34 mouse cellular contexts compared by ENCODE assay signal in genomic region chr9:87421175-87421574, GRCm38 (mm10).
"Had no signal": no experiment of that assay in that cellular context is flagged by ENCODE, and none has a peak within 500 bp of the region (broad histone marks: within the 10 kb centered on the region; RNA-seq: fewer than 3 reads in every experiment).

No protein-coding gene starts in this region.

- H3K4me3 ChIP-seq: heart, embryonic 10.5 days; heart, embryonic 13.5 days; heart, embryonic 15.5 days; hindbrain, embryonic 10.5 days; hindbrain, embryonic 12.5 days; hindbrain, embryonic 13.5 days; hindbrain, embryonic 15.5 days; intestine, embryonic 15.5 days; kidney, embryonic 15.5 days; layer of hippocampus, adult 2 months had no signal

- H3K27me3 ChIP-seq: hindbrain, embryonic 15.5 days had no signal

- H3K4me1 ChIP-seq: hindbrain, embryonic 12.5 days; hindbrain, embryonic 13.5 days; hindbrain, embryonic 15.5 days; intestine, embryonic 15.5 days; kidney, embryonic 15.5 days had no signal

- H3K9ac ChIP-seq: heart, embryonic 13.5 days; heart, embryonic 15.5 days; hindbrain, embryonic 12.5 days; hindbrain, embryonic 13.5 days; hindbrain, embryonic 14.5 days; hindbrain, embryonic 15.5 days; intestine, embryonic 15.5 days; kidney, embryonic 15.5 days had no signal

- ATAC-seq: hindbrain, embryonic 16.5 days; hindbrain, postnatal 0 days; inflammation-experienced regulatory T-cells, adult 6 months; intestine, embryonic 15.5 days; intestine, embryonic 16.5 days; intestine, postnatal 0 days had no signal

- H3K9me3 ChIP-seq: heart, embryonic 10.5 days; heart, embryonic 13.5 days; heart, embryonic 15.5 days; hindbrain, embryonic 10.5 days; hindbrain, embryonic 12.5 days; hindbrain, embryonic 13.5 days; hindbrain, embryonic 15.5 days; intestine, embryonic 15.5 days; kidney, embryonic 15.5 days had no signal

- DNase-seq: heart, postnatal 10 days; heart, postnatal 14 days; heart, postnatal 36 days; heart, postnatal 4 days; kidney, adult 11 months; kidney, adult 18-20 months; kidney, adult 2 months; kidney, adult 8-10 months; kidney, adult 9 months; kidney, postnatal 10 days; kidney, postnatal 14 days; kidney, postnatal 25 days; kidney, postnatal 36 days; kidney, postnatal 4 days; layer of hippocampus, adult 9-11 months; layer of hippocampus, postnatal 36 days had no signal

- H3K36me3 ChIP-seq: heart, embryonic 10.5 days; heart, embryonic 13.5 days; heart, embryonic 15.5 days; hindbrain, embryonic 10.5 days; hindbrain, embryonic 12.5 days; hindbrain, embryonic 13.5 days; hindbrain, embryonic 15.5 days; intestine, embryonic 15.5 days; kidney, embryonic 15.5 days had no signal

- H3K27ac ChIP-seq: heart, embryonic 10.5 days; heart, embryonic 13.5 days; heart, embryonic 15.5 days; hindbrain, embryonic 10.5 days; hindbrain, embryonic 12.5 days; hindbrain, embryonic 13.5 days; hindbrain, embryonic 14.5 days; hindbrain, embryonic 15.5 days; hindbrain, postnatal 0 days; intestine, embryonic 15.5 days; kidney, embryonic 15.5 days; kidney, postnatal 0 days; layer of hippocampus, adult 2 months had no signal

- H3K4me2 ChIP-seq: heart, embryonic 11.5 days; heart, embryonic 13.5 days; heart, embryonic 15.5 days; hindbrain, embryonic 12.5 days; hindbrain, embryonic 13.5 days; hindbrain, embryonic 14.5 days; hindbrain, embryonic 15.5 days; intestine, embryonic 15.5 days; kidney, embryonic 15.5 days had no signal
